Mouse (Mus musculus): Measurements from ENCODE around the gene Mlec.

- TF ChIP-seq CTCF (IDR thresholded peaks at IDR 0.05; ENCODE audit: extremely low read depth, insufficient read depth, insufficient read length, insufficient replicate concordance): no peak
- TF ChIP-seq POLR2A (IDR thresholded peaks at IDR 0.05; ENCODE audit: low read depth, low read length): no peak
These were observed 34.8 kb upstream of the Mlec start for GRCm38 (mm10) chr5:115192828-115193195.
